Mouse (Mus musculus): ENCODE data around the gene Card10.

GRCm38 (mm10) chr15:78846352-78846751, 43.5 kb upstream of the Card10 start:
- TF ChIP-seq POLR2A (IDR thresholded peaks at IDR 0.05; ENCODE audit: control insufficient read depth, extremely low read depth, insufficient read depth, low read length, poor library complexity) (no peak), CTCF (IDR thresholded peaks at IDR 0.05; ENCODE audit: borderline replicate concordance, control insufficient read depth, extremely low read depth, insufficient read depth, low read length, poor library complexity) (no peak)
